Mouse (Mus musculus) gastrocnemius, postnatal 25 days (tissue): ENCODE measurements at regions not wholly inside any gene's neighbourhood (a gene's known extent, or its start where the extent isn't known, plus 50 kb on each side); places are given as distances from the start of the nearest gene placed in this dataset.

Experiments used
- DNase-seq: peaks from one replicate; pipeline ENCODE4 v3.0.0; 2022

GRCm38 (mm10) chr13:3708896-3709631, 75.2 kb downstream of the Asb13 start:
- peak; percentile 48 for DNase-seq
